Mouse (Mus musculus): ENCODE data around the gene Bcl9. TPM values are rescaled to one million over a fixed set of nuclear protein-coding genes. Genes with fewer than 3 reads are reported as not detected.

Bcl9 gene
- 4.9 TPM for polyA plus RNA-seq (2012; fragmentation: generic; extraction: Trizol)
- long read RNA-seq, experiment 1 = 0 reads
- long read RNA-seq, experiment 2, partial matches to known transcripts = 0 of 2 reads
- long read RNA-seq, experiment 2, other reads (novel, unspliced or antisense) = 2 of 2 reads

DNA sequence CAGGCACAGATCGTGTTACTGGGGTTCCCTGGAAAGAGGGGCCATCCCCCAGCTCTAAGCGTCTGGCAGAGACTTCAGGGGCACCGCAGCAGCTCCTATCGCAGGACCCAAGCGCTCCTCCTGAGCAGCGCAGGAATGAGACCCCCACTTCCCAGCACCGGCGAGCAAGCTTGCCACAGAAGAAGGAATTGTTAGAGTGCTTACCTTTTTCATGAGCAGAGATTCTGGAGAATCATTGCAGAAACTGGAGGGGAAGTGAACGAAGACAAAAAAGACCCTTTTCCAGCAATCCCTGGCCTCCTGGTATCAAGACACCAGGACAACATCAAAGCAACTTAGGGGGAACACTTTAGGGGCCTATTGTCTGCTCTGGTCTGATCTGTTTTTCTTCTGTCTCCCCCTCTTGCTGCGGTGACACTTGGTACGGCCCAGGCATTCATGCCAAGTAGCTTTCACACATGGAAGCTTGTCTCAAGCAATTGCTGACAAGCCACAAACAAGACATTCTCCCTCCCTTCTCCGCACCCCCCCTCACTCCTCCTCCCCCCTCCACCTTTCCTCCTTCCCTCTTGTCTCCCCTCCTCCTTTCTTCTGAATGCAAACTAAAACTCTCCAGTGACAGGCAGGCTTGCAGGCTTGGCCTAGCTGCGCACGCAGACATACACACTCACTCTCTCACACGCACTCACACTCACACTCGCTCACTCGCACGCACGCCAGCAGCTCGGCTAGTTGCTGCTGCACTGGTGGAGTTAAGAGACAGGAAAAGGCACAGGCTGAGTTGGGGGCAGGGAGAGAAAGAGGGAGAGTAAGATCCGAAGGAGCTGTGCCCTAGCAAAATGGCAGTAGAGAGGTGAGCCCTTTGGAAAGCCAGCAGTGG lies at the start of gene Bcl9:
Gene Bcl9, minus strand, starts transcription at position 365 of the 880 bp plus-strand sequence.
- TF ChIP-seq CTCF (IDR thresholded peaks at IDR 0.05; ENCODE audit: control insufficient read depth, insufficient read depth, insufficient read length) (no peak), MYOG (IDR thresholded peaks at IDR 0.05; ENCODE audit: control insufficient read depth, extremely low read depth, insufficient read length) (no peak), FOSL1 (IDR thresholded peaks at IDR 0.05; ENCODE audit: insufficient read depth, low read length, poor library complexity, severe bottlenecking) (no peak), CEBPB (IDR thresholded peaks at IDR 0.05; ENCODE audit: low read depth) (no peak), USF1 (IDR thresholded peaks at IDR 0.05; ENCODE audit: low read depth) (no peak), MYOD1 (IDR thresholded peaks at IDR 0.05; ENCODE audit: control insufficient read depth, insufficient read length, low read depth) (no peak), MAX (IDR thresholded peaks at IDR 0.05) (no peak)
- Histone ChIP-seq H3K79me2 (ENCODE audit: control insufficient read depth, insufficient read depth) (no peaks in the 10 kb centered on the region), H3K36me3 (ENCODE audit: control insufficient read depth, insufficient read depth) (no peaks in the 10 kb centered on the region), H3K79me3 (ENCODE audit: low read depth) (no peaks in the 10 kb centered on the region), H3K4me3 (ENCODE audit: insufficient read depth, poor library complexity, severe bottlenecking) (peak within 1 kb of the TSS; percentile 25), H3ac (ENCODE audit: control insufficient read depth, insufficient read length, low read depth) (peak within 1 kb of the TSS; percentile 31), H3K27me3 (ENCODE audit: control insufficient read depth, insufficient read depth, insufficient read length) (no peaks in the 10 kb centered on the region)

DNA sequence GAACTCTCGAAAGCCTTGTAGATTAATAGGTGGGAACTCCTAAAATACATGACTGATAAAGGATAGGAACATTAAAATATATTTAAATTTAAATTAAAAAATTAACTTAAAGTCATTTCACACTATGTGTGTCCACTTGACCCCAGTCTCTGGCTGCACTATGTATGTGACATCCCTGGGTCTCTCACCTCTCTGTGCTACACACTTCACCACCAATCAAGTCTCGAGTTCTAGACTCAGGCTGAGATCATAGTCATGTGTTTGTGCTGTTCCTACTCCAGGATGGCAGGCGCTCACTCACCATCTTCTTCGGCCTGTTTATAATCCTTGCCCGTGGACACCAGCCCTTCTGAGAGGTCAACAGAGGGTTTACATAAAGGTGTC lies 41.5 kb upstream of the Bcl9 start:
- no peaks in the 10 kb centered on the region for H3K79me3 ChIP-seq (ENCODE audit: low read depth)
- H3K4me3 ChIP-seq (ENCODE audit: insufficient read depth, poor library complexity, severe bottlenecking) = no peak overlapping the region

DNA sequence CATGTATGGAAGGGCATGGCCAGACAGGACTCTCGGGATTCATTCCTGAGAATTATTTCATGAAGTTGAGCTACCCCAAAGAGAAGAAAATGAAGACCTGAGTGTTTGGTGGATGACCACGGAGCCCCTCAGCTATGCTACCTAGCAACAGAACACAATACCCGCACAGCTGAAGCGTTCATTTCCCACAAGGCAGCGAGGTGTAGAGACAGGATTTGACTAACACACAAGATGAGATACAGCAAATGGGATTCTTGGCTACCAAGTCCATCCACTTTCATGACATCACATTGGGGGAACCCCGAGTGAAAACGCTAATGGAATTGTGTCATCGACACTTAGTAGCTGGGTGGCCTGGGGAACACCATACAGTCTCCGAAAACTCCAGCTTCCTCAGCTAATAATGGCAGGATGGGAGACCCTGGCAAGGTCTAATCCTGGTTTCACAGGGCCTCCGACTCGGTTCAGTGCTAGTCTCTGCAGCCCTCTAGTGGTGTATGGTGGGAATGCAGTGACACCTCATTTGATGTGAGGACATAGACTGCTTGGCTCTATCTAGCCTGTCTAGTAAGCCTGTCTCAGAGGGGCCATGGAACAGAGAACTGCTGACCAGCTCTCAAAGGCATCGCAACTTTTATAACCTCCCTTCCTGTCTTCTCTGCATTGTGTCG lies 40.9 kb upstream of the Bcl9 start:
- no peaks in the 10 kb centered on the region for H3K79me2 ChIP-seq (ENCODE audit: control insufficient read depth, insufficient read depth)
- no peaks in the 10 kb centered on the region for H3K79me3 ChIP-seq (ENCODE audit: low read depth)
- H3K36me3 ChIP-seq (ENCODE audit: control insufficient read depth, insufficient read depth) = no peaks in the 10 kb centered on the region
- peaks cover 6% of the 10 kb centered on the region for H3K27me3 ChIP-seq (ENCODE audit: control insufficient read depth, insufficient read depth, insufficient read length)
- no peak overlapping the region for H3K4me3 ChIP-seq (ENCODE audit: insufficient read depth, poor library complexity, severe bottlenecking)
- TF ChIP-seq USF1 (IDR thresholded peaks at IDR 0.05; ENCODE audit: low read depth) (no peak), MYOG (IDR thresholded peaks at IDR 0.05; ENCODE audit: control insufficient read depth, extremely low read depth, insufficient read length) (no peak), MYOD1 (IDR thresholded peaks at IDR 0.05; ENCODE audit: control insufficient read depth, insufficient read length, low read depth) (no peak), MAX (IDR thresholded peaks at IDR 0.05) (no peak), FOSL1 (IDR thresholded peaks at IDR 0.05; ENCODE audit: insufficient read depth, low read length, poor library complexity, severe bottlenecking) (no peak), CEBPB (IDR thresholded peaks at IDR 0.05; ENCODE audit: low read depth) (no peak), CTCF (IDR thresholded peaks at IDR 0.05; ENCODE audit: control insufficient read depth, insufficient read depth, insufficient read length) (peak; percentile 90)
- no peak overlapping the region for H3ac ChIP-seq (ENCODE audit: control insufficient read depth, insufficient read length, low read depth)

More for the DNA sequence above, 41.5 kb upstream of the Bcl9 start:
- TF ChIP-seq CTCF (IDR thresholded peaks at IDR 0.05; ENCODE audit: control insufficient read depth, insufficient read depth, insufficient read length) (no peak), USF1 (IDR thresholded peaks at IDR 0.05; ENCODE audit: low read depth) (no peak), MYOG (IDR thresholded peaks at IDR 0.05; ENCODE audit: control insufficient read depth, extremely low read depth, insufficient read length) (no peak), CEBPB (IDR thresholded peaks at IDR 0.05; ENCODE audit: low read depth) (no peak), FOSL1 (IDR thresholded peaks at IDR 0.05; ENCODE audit: insufficient read depth, low read length, poor library complexity, severe bottlenecking) (no peak), MYOD1 (IDR thresholded peaks at IDR 0.05; ENCODE audit: control insufficient read depth, insufficient read length, low read depth) (no peak), MAX (IDR thresholded peaks at IDR 0.05) (no peak)
- peaks cover 6% of the 10 kb centered on the region for H3K27me3 ChIP-seq (ENCODE audit: control insufficient read depth, insufficient read depth, insufficient read length)
- H3ac ChIP-seq (ENCODE audit: control insufficient read depth, insufficient read length, low read depth) = no peak overlapping the region
- no peaks in the 10 kb centered on the region for H3K36me3 ChIP-seq (ENCODE audit: control insufficient read depth, insufficient read depth)
- H3K79me2 ChIP-seq (ENCODE audit: control insufficient read depth, insufficient read depth) = no peaks in the 10 kb centered on the region

DNA sequence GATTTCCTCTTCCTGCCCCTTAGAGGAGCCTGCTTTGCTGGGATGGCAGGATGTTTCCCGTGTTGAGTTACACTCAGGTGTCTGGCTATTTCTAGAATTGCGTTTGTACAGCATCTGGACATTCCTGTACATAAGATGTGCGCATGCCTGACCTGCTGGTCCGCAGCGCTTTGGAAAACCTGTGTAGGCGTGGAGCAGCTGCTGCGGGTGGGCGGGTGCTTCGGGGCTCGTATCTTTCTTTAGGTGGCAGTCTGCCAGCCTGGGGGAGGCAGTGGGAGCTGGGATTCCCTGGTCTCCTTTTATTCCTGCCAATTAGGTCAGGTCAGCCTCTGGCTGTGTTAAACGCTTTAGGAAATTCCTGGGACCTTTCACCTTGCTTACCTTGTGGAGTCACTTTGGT lies 39.6 kb upstream of the Bcl9 start:
- Histone ChIP-seq H3K27me3 (ENCODE audit: control insufficient read depth, insufficient read depth, insufficient read length) (peaks cover 6% of the 10 kb centered on the region), H3K79me3 (ENCODE audit: low read depth) (no peaks in the 10 kb centered on the region), H3K36me3 (ENCODE audit: control insufficient read depth, insufficient read depth) (no peaks in the 10 kb centered on the region), H3K4me3 (ENCODE audit: insufficient read depth, poor library complexity, severe bottlenecking) (no peak overlapping the region), H3K79me2 (ENCODE audit: control insufficient read depth, insufficient read depth) (no peaks in the 10 kb centered on the region), H3ac (ENCODE audit: control insufficient read depth, insufficient read length, low read depth) (no peak overlapping the region)
- TF ChIP-seq MYOG (IDR thresholded peaks at IDR 0.05; ENCODE audit: control insufficient read depth, extremely low read depth, insufficient read length) (no peak), USF1 (IDR thresholded peaks at IDR 0.05; ENCODE audit: low read depth) (no peak), MAX (IDR thresholded peaks at IDR 0.05) (no peak), FOSL1 (IDR thresholded peaks at IDR 0.05; ENCODE audit: insufficient read depth, low read length, poor library complexity, severe bottlenecking) (no peak), CTCF (IDR thresholded peaks at IDR 0.05; ENCODE audit: control insufficient read depth, insufficient read depth, insufficient read length) (no peak), CEBPB (IDR thresholded peaks at IDR 0.05; ENCODE audit: low read depth) (no peak), MYOD1 (IDR thresholded peaks at IDR 0.05; ENCODE audit: control insufficient read depth, insufficient read length, low read depth) (no peak)

DNA sequence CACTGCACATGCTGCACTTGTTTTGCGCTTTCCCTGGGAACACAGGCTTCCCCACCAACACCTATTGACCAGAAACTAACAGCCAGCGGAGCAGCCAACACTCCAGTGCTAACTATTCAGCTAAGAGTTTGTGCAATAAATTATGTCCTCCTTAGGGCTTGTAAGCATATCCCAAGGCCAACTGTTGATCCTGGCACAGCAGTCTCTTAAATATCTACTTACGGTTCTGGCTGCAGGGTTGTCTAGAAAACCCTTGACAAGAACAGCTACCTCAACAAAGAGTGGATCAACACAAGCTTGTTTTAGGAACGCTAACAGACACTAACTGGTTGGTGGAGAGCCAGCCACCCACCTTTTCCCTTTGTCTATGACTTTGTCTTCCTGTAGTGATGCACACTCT lies 38.6 kb upstream of the Bcl9 start:
- Histone ChIP-seq H3ac (ENCODE audit: control insufficient read depth, insufficient read length, low read depth) (no peak overlapping the region), H3K4me3 (ENCODE audit: insufficient read depth, poor library complexity, severe bottlenecking) (no peak overlapping the region), H3K79me3 (ENCODE audit: low read depth) (no peaks in the 10 kb centered on the region), H3K27me3 (ENCODE audit: control insufficient read depth, insufficient read depth, insufficient read length) (peaks cover 6% of the 10 kb centered on the region), H3K79me2 (ENCODE audit: control insufficient read depth, insufficient read depth) (no peaks in the 10 kb centered on the region), H3K36me3 (ENCODE audit: control insufficient read depth, insufficient read depth) (no peaks in the 10 kb centered on the region)
- TF ChIP-seq FOSL1 (IDR thresholded peaks at IDR 0.05; ENCODE audit: insufficient read depth, low read length, poor library complexity, severe bottlenecking) (no peak), MAX (IDR thresholded peaks at IDR 0.05) (no peak), CEBPB (IDR thresholded peaks at IDR 0.05; ENCODE audit: low read depth) (no peak), CTCF (IDR thresholded peaks at IDR 0.05; ENCODE audit: control insufficient read depth, insufficient read depth, insufficient read length) (no peak), MYOD1 (IDR thresholded peaks at IDR 0.05; ENCODE audit: control insufficient read depth, insufficient read length, low read depth) (no peak), USF1 (IDR thresholded peaks at IDR 0.05; ENCODE audit: low read depth) (no peak), MYOG (IDR thresholded peaks at IDR 0.05; ENCODE audit: control insufficient read depth, extremely low read depth, insufficient read length) (no peak)
